Mouse (Mus musculus) ES-E14 (cell line): ENCODE data around the gene BC107364. TPM values are rescaled to one million over a fixed set of nuclear protein-coding genes. Genes with fewer than 3 reads are reported as not detected.
A peak's percentile ranks its signal among the peaks of the same experiment; 100 is the strongest.
"Not testable (repeated sequence)": the region's sequence is repeated elsewhere in the genome, so short reads cannot be mapped to it uniquely, and the experiment has no call there.

Experiments used
- DNase-seq: peaks from one replicate; pipeline ENCODE4 v3.0.0-alpha.2; 2013; ENCODE audit warnings: low read depth, low spot score
- H3K27ac ChIP-seq: 2 replicates; pipeline ENCODE4 v1.5.1; 2012; ENCODE audit warnings: low read depth, mild to moderate bottlenecking, low read length, moderate library complexity, mixed read lengths; ENCODE audit not compliant: poor library complexity, insufficient read depth, severe bottlenecking
- H3K36me3 ChIP-seq: 2 replicates; pipeline ENCODE4 v1.6.1; 2012; ENCODE audit warnings: mild to moderate bottlenecking, low read length, moderate library complexity, mixed read lengths; ENCODE audit not compliant: control insufficient read depth, poor library complexity, insufficient read depth, severe bottlenecking
- H3K4me1 ChIP-seq, 2 experiments: fragments of 150-350 bp in 1 of 2; sonication (generic) in 1 of 2; 2 replicates each; pipeline ENCODE4 v1.6.1; 2012; ENCODE audit warnings: low read length in 2 of 2, mild to moderate bottlenecking in 1 of 2, mixed read lengths in 1 of 2; ENCODE audit not compliant: control insufficient read depth in 2 of 2, insufficient read depth in 2 of 2, poor library complexity in 1 of 2
- H3K4me3 ChIP-seq, 2 experiments: fragments of 150-350 bp in 1 of 2; sonication (generic) in 1 of 2; 2 replicates each; pipeline ENCODE4 v1.5.1; 2012; ENCODE audit warnings: low read length in 2 of 2, low read depth in 1 of 2, mild to moderate bottlenecking in 1 of 2, mixed read lengths in 1 of 2; ENCODE audit not compliant: insufficient read depth in 1 of 2, poor library complexity in 1 of 2, severe bottlenecking in 1 of 2
- H3K9ac ChIP-seq: 2 replicates; pipeline ENCODE4 v1.6.1; 2012; ENCODE audit warnings: low read depth, mild to moderate bottlenecking, low read length, mixed read lengths; ENCODE audit not compliant: poor library complexity, insufficient read depth, severe bottlenecking
- H3K9me3 ChIP-seq: fragments of 150-350 bp; sonication (generic); 2 replicates; pipeline ENCODE4 v1.6.1; 2012; ENCODE audit warnings: low read depth, mild to moderate bottlenecking, low read length; ENCODE audit not compliant: control insufficient read depth, insufficient read depth
- CHD2 ChIP-seq: IDR thresholded peaks from 2 replicates; pipeline ENCODE4 v1.6.1; 2014; ENCODE audit warnings: mild to moderate bottlenecking, low read depth, low read length, inconsistent platforms
- HCFC1 ChIP-seq: IDR thresholded peaks from 2 replicates; pipeline ENCODE4 v1.6.1; 2012; ENCODE audit warnings: low read length, inconsistent platforms, borderline replicate concordance; ENCODE audit not compliant: insufficient read depth
- MAFK ChIP-seq: IDR thresholded peaks from 2 replicates; pipeline ENCODE4 v1.6.1; 2014; ENCODE audit warnings: mild to moderate bottlenecking, low read depth, low read length, inconsistent platforms; ENCODE audit not compliant: insufficient read depth
- ZC3H11A ChIP-seq: IDR thresholded peaks from 2 replicates; pipeline ENCODE4 v1.6.1; 2012; ENCODE audit warnings: low read depth, mild to moderate bottlenecking, inconsistent platforms, low read length, borderline replicate concordance
- ZNF384 ChIP-seq: IDR thresholded peaks from 2 replicates; pipeline ENCODE4 v1.6.1; 2012; ENCODE audit warnings: low read depth, low read length, inconsistent platforms
- in situ Hi-C, 2 experiments: fragments of 600-800 bp; cut with MboI; formaldehyde crosslinking; loops; one replicate each; pipeline ENCODE4 v1.15.1; 2025; ENCODE audit warnings: low sequenced_read_pairs in 2 of 2, inconsistent platforms in 1 of 2; ENCODE audit not compliant: unreplicated experiment in 2 of 2
- total RNA-seq: library from RNA; depleted of rRNA; stranded (reverse); fragments of 300-350 nt; gene quantifications from 2 replicates; pipeline ENCODE4 v1.2.3, GENCODE M21; 2012

BC107364 gene
- total RNA-seq, 1 experiment = not detected

DNA sequence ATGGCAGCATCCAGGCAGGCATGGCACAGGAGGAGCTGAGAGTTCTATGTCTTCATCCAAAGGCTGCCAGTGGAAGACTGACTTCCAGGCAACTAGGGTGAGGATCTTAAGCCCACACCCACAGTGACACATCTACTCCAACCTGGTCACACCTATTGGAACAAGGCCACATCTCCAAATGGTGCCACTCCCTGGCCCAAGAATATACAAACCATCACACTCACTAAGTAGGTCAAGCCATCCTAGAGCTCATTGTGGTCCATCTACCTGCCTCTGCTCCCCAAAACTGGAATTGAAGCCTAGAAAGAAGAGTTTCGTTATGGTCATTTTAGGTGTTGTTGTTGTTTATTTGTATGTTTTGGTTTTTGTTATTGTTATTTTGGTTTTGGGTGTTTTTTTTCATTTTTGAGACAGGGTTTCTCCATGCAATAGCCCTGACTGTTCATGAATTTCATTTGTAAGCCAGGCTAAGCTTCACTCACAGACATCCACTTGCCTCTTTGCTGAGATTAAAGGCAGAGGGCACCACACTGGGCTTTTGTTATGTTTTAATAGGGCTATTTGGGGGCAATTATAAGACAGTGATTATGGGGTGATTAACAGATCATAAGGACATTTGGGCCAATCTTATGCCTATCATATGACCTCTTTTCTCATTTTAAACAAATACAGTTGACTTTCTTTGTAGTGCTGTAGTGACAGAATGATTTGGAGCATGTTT is 43.5 kb upstream of the BC107364 start:
- TF ChIP-seq ZNF384 = peak; percentile 85
- no peak for TF ChIP-seq CHD2
- no peak for TF ChIP-seq HCFC1
- Histone ChIP-seq H3K36me3 (no peaks in the 10 kb centered on the region), H3K9me3 (no peaks in the 10 kb centered on the region), H3K4me1 (peaks cover 2 to 3% of the 10 kb centered on the region in 2 experiments; a peak in 3 of 4 replicates), H3K27ac (no peak overlapping the region), H3K9ac (no peak overlapping the region), H3K4me3 (no peak overlapping the region)
- DNase-seq = no peak
- in situ Hi-C loops = no loop called here

DNA sequence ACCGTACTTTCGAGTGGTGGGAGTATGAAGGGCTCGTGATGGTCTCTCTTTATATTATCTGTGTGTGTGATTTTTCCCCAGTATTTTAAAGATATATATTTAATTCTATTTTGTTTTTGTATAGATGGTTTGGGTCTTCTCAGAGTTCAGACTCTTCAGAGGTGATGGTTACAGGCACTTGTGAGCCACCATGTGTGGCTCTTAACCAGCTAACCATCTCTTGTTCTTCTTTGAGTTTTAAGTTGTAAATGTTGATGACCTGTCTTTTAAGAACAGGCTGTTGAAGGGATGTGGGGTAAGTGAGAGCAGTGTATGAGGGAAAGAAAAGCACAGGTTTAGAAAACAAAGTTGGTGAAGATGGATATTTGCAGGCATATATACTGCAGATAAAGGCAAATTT is 42.8 kb upstream of the BC107364 start:
- in situ Hi-C loops = no loop called here
- no peak for DNase-seq
- H3K27ac ChIP-seq = no peak overlapping the region
- H3K9me3 ChIP-seq = no peaks in the 10 kb centered on the region
- H3K9ac ChIP-seq = no peak overlapping the region
- TF ChIP-seq ZC3H11A (no peak), HCFC1 (no peak), ZNF384 (no peak), CHD2 (no peak), MAFK (no peak)
- H3K4me3 ChIP-seq = peak overlapping the region in 1 of 2 experiments; percentile 18; a peak in 1 of 4 replicates
- H3K4me1 ChIP-seq = peaks cover 2 to 3% of the 10 kb centered on the region in 2 experiments; a peak in 3 of 4 replicates
- no peaks in the 10 kb centered on the region for H3K36me3 ChIP-seq

DNA sequence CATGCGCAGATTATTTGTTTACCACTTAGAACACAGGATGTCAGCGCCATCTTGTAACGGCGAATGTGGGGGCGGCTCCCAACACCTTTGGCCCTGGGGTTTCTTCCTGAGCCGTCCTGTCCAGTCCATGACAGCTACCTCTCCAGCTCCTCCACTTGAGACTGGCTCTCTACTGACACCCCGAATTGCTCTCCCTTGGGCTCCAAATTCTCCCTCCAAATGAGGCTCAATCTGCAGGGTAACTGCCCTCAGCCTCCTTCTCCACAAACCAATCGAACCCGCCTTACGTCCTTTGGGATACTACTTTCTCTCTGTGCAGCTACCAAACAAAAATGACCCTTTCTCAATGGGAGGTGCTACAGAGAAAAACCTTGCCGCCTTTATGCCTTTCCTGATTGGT is 42.4 kb upstream of the BC107364 start:
- H3K9me3 ChIP-seq, H3K9ac ChIP-seq, H3K27ac ChIP-seq, H3K4me3 ChIP-seq, H3K36me3 ChIP-seq, in situ Hi-C loops, DNase-seq, H3K4me1 ChIP-seq: not testable (repeated sequence)

DNA sequence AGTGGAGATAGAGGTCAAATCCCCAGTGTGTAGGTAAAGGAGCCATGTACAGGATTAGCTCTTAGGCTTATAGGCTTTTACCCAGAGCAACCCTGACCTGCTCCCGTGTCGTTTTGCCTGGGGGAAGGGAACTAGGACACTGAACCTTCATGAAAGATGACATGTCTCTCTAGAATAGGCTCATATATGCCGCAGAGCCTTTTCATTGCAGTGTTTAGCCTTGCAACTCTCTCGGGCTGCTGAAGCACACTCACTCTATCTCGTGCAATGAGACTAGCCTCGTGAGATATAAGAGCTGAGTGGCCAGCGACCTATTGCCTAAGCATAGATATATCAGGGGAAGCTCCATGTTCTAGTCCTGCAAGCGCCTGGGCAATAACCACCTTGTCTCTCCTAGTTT is 37.5 kb upstream of the BC107364 start:
- H3K4me1 ChIP-seq, H3K4me3 ChIP-seq, DNase-seq, H3K27ac ChIP-seq, H3K9me3 ChIP-seq, H3K36me3 ChIP-seq, in situ Hi-C loops, H3K9ac ChIP-seq: not testable (repeated sequence)

DNA sequence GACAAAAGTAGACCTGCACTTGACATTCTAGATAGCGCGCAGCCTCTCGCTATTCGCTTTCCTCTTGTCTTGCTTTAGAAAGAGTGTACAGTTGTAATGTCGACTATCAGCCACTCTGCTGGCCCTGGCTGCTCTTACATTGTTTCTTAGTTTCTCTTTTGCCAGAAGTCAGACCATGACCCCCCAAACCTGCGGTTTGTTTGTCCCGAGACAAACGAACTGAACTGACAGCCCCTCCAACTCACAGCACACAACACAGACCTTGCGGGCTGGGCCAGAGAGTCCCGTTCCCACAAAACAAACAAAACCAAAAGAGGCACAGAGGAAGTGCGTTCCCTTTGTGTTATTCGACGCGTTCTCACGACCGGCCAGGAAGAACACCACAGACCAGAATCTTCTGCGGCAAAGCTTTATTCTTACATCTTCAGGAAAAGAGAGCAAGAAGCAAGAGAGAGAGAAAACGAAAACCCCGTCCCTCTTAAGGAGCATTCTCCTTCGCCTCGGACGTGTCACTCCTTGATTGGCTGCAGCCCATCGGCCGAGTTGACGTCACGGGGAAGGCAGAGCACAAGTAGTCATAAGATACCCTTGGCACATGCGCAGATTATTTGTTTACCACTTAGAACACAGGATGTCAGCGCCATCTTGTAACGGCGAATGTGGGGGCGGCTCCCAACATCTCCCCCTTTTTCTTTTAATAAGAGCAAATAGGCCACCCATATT is 37.0 kb upstream of the BC107364 start:
- H3K36me3 ChIP-seq, H3K4me3 ChIP-seq, H3K9ac ChIP-seq, DNase-seq, H3K27ac ChIP-seq, H3K9me3 ChIP-seq, H3K4me1 ChIP-seq, in situ Hi-C loops: not testable (repeated sequence)

DNA sequence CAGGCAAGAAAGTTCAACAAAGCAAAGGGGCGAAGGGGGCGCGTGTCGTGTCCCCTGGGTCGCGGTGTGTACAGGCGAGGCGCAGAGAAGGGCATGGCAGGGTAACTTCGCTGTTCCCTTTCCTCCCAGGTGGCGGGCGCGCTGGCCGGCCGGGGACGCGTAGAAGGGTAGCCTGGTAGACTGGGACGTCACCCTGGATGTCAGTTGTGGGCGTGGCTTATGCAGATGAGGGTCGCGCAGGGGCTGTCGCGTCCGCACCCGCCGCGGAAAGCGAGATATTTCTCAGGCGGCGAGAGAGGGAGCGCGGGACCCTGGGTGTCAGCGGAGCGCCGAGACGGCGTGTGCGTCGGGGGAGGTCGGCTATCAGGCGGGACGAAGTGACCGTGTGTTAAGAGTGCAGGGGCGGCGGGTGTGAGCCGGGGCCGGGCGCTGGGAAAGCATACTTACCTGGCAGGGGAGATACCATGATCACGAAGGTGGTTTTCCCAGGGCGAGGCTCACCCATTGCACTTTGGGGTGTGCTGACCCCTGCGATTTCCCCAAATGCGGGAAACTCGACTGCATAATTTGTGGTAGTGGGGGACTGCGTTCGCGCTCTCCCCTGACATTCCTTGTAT is 36.3 kb upstream of the BC107364 start:
- peak overlapping the region in 1 of 2 experiments; percentile 50; a peak in 2 of 4 replicates for H3K4me3 ChIP-seq
- H3K9me3 ChIP-seq, H3K27ac ChIP-seq, H3K9ac ChIP-seq, H3K4me1 ChIP-seq, H3K36me3 ChIP-seq, in situ Hi-C loops, DNase-seq: not testable (repeated sequence)
